Mouse (Mus musculus): ENCODE results near the gene Zfp639.

Zfp639 gene

GRCm38 (mm10) chr3:32505841-32506240, 4.2 kb upstream of the Zfp639 start:
- no peak for DNase-seq (ENCODE audit: low spot score)

- no peak for DNase-seq (ENCODE audit: low spot score)
Observed at GRCm38 (mm10) chr3:32506366-32507225, 3.5 kb upstream of the Zfp639 start.

GRCm38 (mm10) chr3:32508666-32509324, 1.3 kb upstream of the Zfp639 start:
- peak; percentile 63 for DNase-seq (ENCODE audit: low spot score)

GRCm38 (mm10) chr3:32510375-32511190, 524 bp downstream of the Zfp639 start:
- DNase-seq (ENCODE audit: low spot score): peak; percentile 89

GRCm38 (mm10) chr3:32511191-32511550, 1.1 kb downstream of the Zfp639 start:
- DNase-seq (ENCODE audit: low spot score): no peak

GRCm38 (mm10) chr3:32512686-32513284, 2.7 kb downstream of the Zfp639 start:
- no peak for DNase-seq (ENCODE audit: low spot score)

GRCm38 (mm10) chr3:32513528-32513927, 3.5 kb downstream of the Zfp639 start:
- no peak for DNase-seq (ENCODE audit: low spot score)

- no peak for DNase-seq (ENCODE audit: low spot score)
Observed at GRCm38 (mm10) chr3:32527181-32527580, 17.1 kb downstream of the Zfp639 start.

- peak; percentile 87 for DNase-seq (ENCODE audit: low spot score)
Observed at GRCm38 (mm10) chr3:32529303-32529898, 19.3 kb downstream of the Zfp639 start, which contains the start of gene Mfn1. Gene Mfn1 (plus strand): TSS chr3:32529465.

GRCm38 (mm10) chr3:32530041-32530440, 20.0 kb downstream of the Zfp639 start:
- no peak for DNase-seq (ENCODE audit: low spot score)

- DNase-seq (ENCODE audit: low spot score): no peak
Observed at GRCm38 (mm10) chr3:32535692-32536091, 25.6 kb downstream of the Zfp639 start.

GRCm38 (mm10) chr3:32537556-32537955, 27.5 kb downstream of the Zfp639 start:
- peak; percentile 36 for DNase-seq (ENCODE audit: low spot score)

GRCm38 (mm10) chr3:32538091-32538490, 28.0 kb downstream of the Zfp639 start:
- DNase-seq (ENCODE audit: low spot score): no peak

GRCm38 (mm10) chr3:32553061-32553460, 43.0 kb downstream of the Zfp639 start:
- no peak for DNase-seq (ENCODE audit: low spot score)

- no peak for DNase-seq (ENCODE audit: low spot score)
Observed at GRCm38 (mm10) chr3:32563401-32563800, 53.3 kb downstream of the Zfp639 start.
